Mouse (Mus musculus) liver, adult 2 months (tissue): ENCODE data around the gene Nit2.

Experiments
- CTCF ChIP-seq: fragments of 200-500 bp; IDR thresholded peaks from 2 replicates; pipeline ENCODE4 v1.5.1; 2011; ENCODE audit warnings: low read depth, low read length, control low read depth
- POLR2A ChIP-seq: fragments of 200-500 bp; IDR thresholded peaks from 2 replicates; pipeline ENCODE4 v1.6.1; 2011; ENCODE audit warnings: low read length, control low read depth; ENCODE audit not compliant: insufficient read depth; ENCODE audit errors: extremely low read depth

- TF ChIP-seq POLR2A (no peak), CTCF (no peak)
Measured at GRCm38 (mm10) chr16:57127825-57128224, 39.3 kb downstream of the Nit2 start.
